Mouse (Mus musculus): ENCODE results near the gene Gm16253.

The Gm16253 gene

DNA sequence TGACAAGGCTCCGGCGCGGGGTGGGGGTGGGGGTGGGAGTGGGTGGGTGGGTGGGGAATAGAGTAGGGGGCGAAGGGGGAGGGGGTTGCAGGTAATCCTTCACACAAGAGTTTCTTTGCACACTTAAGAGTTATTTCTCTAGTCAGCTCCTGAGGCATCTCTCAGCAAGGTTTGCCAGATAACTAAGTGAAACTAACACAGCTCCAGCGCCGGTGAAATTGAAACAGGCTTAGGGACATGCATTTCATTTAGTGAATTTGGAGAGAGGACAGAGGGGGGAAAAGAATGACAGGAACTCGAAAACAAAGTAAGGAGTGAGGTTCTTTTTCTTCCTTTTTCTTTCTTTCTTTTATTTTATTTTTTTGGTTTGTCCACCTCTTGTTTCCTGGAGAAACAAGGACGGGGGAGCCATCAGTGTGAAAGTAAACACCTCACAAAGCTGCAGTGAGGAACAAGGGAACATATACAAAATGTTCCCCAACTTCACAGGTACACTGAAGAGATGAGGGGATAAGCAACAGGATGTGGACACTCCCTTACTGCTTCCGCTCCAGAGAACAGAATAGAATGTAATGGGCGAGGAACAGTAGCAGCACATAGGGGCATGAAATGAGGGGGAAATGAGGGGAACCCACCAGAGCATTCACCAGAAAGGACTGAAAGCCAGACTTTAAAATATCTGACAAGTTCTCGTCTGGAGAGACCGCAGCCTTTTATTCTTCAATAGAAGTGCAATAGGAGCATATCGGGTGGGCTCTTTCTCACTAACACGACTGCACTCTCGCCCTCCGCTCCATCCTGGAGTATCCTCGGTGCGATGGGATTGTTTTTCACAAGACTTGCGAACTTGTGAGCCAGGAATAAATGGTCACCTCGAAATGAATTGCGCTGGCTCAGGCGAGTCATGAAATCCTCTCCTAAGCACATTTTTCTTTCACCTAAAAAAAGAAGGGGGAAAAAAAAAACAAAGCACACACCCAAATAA lies 19.8 kb upstream of the Gm16253 start:
- in situ Hi-C loops (cut with MseI, MboI), result no loop called here

DNA sequence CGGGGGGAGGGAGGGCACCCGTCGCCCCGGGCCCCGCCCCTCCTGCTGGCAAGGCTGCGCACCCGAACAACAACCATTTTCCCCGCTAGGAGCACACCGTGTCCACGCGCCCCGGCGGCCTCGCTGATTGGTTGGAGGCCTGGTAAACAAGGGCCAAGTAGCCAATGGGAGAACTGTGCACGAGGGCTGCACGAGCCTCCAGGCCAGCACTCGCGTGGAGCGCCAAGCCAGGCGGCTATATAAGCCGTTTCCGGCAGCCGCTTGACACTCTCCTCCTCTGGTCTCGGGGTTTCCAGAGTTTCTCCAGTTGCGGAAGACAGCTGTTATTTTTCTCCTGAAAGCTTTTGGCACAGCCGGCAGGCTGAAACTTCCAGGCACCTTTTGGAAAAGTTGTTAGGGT lies 19.1 kb upstream of the Gm16253 start, which contains the start of gene Txnip:
Gene Txnip (plus strand): TSS at position 264 of the 400 bp plus-strand sequence.
- in situ Hi-C loops (cut with MseI, MboI), result no loop called here

DNA sequence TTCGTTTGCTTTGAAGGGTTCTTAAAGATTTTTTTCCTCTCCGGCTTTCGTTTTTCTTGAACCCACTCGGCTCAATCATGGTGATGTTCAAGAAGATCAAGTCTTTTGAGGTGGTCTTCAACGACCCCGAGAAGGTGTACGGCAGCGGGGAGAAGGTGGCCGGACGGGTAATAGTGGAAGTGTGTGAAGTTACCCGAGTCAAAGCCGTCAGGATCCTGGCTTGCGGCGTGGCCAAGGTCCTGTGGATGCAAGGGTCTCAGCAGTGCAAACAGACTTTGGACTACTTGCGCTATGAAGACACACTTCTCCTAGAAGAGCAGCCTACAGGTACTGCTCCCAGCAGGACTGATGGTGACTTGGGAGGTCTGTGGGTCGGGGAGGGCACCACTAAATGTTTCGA lies 18.6 kb upstream of the Gm16253 start:
- in situ Hi-C loops (cut with MseI, MboI), result no loop called here

DNA sequence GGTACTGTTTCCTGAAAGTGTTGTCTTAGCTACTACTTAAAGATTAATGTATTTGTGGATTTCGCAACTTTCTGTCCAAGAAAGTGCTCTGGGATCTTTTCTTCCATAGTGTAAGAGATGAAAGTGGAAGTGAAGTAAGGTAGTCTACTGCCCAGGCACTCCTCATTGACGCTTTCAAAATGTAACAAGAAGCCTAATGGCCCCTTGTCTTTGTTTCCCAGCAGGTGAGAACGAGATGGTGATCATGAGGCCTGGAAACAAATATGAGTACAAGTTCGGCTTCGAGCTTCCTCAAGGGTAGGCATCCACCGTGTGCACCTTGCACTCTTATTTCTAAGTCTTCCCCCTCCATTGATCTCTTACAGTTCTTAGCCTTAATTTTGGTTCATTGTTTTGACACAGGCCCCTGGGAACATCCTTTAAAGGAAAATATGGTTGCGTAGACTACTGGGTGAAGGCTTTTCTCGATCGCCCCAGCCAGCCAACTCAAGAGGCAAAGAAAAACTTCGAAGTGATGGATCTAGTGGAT lies 18.1 kb upstream of the Gm16253 start:
- in situ Hi-C loops (cut with MseI, MboI), result no loop called here

DNA sequence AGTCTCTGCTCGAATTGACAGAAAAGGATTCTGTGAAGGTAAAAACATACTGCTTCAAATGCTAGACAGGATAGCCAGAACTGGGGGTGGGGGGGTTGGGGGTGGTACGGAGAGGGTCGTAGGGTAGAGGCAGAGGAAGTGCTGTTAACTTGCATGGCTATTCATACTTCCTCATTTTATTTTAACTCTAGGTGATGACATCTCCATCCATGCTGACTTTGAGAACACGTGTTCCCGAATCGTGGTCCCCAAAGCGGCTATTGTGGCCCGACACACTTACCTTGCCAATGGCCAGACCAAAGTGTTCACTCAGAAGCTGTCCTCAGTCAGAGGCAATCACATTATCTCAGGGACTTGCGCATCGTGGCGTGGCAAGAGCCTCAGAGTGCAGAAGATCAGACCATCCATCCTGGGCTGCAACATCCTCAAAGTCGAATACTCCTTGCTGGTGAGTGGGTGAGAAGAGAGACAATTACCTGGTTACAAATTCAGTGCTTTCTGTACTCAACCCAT lies 17.3 kb upstream of the Gm16253 start:
- in situ Hi-C loops (cut with MseI, MboI), result no loop called here

DNA sequence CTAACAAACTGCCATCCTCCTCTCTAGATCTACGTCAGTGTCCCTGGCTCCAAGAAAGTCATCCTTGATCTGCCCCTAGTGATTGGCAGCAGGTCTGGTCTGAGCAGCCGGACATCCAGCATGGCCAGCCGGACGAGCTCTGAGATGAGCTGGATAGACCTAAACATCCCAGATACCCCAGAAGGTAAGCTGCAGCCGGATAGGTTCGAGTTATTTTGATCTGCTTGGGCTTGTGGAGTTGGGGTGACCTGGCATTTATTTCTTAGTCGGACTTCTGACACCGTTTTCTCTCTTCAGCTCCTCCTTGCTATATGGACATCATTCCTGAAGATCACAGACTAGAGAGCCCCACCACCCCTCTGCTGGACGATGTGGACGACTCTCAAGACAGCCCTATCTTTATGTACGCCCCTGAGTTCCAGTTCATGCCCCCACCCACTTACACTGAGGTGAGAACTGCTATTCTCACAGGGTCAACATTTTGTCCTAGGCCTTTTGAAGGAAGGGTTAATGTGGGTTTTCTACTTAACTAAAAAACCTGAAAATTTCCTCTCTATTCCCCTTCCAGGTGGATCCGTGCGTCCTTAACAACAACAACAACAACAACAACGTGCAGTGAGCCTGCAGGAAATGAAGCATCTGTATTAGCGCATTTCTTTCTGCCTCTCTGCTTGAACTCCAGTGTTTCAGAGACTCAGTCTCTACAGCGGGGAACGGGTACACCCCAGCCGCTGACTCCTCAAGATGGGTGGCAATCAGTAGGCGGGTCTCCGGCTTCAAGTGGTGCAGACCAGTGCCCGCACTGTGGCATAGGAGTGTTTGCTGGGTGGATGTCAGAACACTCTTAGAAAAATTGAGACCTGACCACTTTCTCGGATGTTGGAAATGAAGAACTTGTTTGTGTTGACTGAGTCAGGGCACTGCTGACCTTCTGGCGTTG lies 16.6 kb upstream of the Gm16253 start:
- in situ Hi-C loops (cut with MseI, MboI), result no loop called here

DNA sequence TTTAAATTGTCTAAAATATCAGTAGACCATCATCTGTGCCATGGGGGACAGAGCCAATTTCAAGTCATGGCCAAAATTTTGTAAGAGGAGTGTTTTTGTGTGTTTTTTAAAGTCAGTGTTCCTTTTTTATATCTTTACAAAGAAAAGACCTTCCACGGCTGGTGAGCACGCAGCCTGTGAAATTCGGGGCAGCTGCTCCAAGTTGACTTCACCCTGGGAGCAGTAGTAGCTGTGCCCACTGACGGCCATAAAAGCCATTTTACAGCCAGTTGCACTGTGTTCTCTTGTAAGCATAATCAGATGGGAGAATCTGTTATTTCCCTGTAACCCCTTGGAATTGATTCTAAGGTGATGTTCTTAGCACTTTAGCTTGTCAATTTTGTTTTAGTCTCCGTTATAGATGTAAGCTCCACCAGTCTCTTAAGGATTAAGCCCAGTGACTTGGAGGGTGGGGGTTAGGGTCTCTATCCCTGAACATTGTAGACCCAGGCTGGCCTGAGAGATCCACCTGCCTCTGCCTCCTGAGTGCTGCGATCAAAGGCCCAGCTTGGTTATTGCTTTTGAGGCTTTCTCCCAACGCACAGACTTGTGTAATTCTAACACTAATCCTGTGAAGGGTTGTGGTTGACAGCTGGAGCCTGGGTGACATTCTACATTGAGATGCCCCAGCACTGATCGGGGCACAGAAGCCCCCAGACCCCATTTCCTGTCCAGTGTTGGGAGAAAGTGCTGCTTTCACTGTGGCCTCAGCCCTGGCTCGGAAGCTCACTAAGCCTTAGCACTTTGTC lies 15.7 kb upstream of the Gm16253 start:
- in situ Hi-C loops (cut with MseI, MboI), result no loop called here

DNA sequence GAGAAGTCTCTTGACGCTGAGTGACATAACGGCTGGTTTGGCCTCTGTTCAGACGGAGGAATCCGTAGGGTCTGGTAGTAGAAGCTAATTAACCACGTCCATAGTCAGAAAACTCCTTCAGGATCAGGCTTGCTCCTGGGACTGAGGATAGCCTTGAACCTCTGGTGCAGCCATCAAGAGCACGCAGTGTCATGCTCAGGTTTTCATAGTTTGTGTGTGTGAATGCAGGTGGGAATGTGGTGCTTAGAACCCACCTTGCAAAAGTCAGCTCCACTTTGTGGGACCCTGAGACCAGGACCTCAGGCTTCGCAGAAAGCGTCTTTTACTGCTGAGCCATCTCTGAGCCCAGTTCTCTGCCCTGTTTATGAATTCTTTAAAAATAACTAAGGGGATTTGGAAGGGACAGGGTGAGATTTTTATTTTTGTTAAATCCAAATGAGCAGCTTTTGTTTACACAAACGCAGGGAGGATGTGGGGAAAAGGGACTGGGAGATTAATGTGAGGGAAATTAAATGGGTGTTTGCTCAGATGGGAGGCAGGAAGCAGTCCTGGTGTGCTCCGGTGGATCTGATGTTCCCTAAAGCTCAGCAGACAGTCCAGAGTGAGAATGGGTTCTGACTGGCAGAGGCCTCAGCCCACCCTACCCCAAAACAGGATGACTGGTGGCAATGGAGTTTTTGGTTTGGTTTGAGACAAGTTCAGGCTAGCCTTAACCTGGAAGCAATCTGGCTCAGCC lies 14.7 kb upstream of the Gm16253 start:
- in situ Hi-C loops (cut with MseI, MboI), result no loop called here

DNA sequence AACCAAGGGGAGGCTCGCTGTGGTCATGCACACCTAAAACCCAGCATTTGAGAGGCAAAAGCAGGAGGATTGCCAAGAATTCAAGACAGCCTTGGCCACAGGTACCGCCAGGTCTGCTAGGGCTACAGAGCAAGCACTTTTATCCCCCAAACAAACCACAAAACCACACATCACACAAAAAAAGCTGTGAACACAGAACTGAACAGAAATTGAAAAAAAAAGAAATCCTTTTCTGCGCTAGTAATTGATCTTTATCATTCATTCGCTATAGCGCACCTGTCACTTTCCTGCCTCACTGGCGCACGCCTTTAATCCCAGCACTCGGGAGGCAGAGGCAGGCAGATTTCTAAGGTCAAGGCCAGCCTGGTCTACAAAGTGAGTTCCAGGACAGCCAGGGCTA lies 13.5 kb upstream of the Gm16253 start:
- in situ Hi-C loops (cut with MseI, MboI), result no loop called here

DNA sequence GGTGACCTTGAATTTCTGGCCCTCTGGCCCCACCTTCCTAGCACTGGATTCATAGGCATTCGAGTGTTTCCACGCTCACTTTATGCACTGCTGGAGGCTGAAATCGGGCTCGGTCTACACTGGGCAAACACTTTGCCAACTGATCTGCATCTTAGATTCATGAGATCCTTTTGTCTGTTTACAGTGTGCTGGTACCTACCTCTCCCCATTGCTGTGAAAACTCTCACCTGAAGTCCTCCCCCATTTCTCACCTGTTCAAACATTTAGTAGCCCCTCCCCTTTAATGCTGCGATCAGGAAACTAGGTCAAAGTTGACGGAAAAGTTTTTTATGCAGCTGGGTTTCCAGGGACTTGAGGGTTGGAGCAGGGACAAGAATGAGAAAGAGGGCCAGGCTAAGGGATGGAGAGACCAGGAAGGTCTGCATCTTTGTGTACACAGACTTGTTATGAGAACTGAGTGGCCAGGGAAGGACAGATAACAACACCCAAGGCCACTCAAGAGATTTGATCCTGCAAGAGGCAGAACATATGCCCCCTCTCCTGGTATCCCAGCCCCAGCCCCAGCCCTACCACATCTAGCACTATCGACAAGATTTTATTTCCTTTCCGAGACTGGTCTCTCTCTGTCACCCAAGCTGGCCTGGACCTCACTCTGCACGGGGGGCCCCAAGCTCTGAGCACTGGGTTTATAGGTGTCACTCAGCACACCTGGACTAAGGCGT lies 12.7 kb upstream of the Gm16253 start:
- in situ Hi-C loops (cut with MseI, MboI), result no loop called here

DNA sequence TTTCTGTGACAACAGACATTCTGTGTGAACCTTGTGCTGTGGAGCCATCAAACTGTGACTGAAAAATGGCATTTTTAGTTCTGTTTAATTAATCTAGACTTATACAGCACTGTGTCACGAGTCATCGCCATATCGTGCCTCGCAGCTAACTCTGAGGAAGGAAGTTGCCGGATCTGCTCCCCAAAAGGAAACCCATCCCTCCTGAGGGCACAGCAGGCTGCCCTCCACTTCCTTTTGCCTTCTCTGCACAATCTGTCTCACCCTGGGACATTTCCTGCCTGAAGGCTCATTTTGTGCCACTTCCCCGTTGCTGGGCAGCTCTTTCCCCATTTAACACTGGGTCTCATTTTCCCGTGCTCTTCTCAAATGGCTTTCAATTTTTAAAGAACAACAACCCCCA lies 12.2 kb upstream of the Gm16253 start:
- in situ Hi-C loops (cut with MseI, MboI), result no loop called here

DNA sequence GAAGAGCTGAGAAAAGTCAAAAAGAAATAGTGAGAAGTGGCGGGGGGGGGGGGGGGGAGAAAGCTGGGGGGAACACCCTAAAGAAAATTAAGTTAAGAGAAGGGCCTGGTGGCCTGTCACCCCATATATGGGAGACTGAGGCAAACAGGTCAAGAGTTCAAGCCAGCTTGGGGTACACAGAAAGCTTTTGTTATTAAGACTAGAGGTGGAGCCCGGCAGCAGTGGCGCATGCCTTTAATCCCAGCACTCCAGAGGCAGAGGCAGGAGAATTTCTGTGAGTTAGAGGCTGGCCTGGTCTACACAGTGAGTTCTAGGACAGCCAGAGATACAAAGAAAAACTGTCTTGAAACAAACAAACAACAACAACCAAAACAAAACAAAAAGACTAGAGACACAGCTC lies 11.7 kb upstream of the Gm16253 start:
- in situ Hi-C loops (cut with MseI, MboI), result no loop called here

DNA sequence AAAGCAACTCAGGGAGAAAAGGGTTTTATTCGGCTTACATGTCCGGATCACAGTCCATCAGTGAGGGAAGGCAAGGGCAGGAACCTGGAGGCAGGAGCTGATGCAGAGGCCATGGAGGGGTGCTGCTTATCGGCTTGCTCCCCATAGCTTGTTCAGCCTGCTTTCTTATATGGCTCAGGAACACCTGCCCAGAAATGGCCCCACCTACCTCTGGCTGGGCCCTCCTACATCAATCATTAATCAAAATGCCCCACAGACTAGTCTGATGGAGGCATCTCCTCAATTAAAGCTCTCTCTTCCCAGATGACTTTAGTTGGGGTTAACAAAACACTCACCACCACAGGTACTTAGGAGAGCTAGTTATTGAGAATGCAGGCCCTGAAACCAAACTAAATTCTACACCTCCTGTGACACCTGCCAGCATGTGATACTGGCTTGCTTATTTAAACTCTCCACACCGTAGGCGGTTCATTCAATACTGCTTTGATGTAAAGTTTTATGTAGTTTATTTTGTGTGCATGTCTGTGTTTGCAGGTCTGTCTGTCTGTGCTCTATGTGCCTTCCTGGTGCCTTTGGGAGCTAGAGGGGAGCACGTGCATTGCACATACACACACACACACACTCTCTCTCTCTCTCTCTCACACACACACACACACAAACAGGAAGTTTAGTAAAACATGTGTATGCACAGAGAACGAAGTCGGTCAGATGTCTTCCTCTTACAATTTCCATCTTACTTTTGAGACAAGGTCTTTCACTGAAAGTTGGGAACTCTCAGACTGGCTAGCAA lies 9.9 kb upstream of the Gm16253 start:
- in situ Hi-C loops (cut with MseI, MboI), result no loop called here

DNA sequence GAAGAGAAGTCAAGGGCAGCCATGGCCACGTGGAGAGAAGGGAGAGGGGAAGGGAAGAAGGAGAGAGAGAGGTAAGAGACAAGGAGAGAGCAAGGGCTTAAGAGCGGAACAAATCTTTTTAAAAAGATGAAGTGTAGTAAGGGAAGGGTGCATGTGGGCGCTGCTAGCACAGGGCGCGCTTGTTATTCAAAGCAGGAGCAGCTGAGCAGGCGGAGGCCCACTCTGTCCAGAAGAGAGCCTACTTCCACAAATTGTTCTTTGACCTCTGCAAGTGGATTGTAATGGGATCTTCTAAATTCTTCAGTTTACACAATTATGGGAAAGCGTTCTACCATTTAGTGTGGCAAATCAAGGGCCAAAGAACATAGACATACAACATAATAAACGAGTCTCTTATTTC lies 8.2 kb upstream of the Gm16253 start:
- in situ Hi-C loops (cut with MseI, MboI), result no loop called here

DNA sequence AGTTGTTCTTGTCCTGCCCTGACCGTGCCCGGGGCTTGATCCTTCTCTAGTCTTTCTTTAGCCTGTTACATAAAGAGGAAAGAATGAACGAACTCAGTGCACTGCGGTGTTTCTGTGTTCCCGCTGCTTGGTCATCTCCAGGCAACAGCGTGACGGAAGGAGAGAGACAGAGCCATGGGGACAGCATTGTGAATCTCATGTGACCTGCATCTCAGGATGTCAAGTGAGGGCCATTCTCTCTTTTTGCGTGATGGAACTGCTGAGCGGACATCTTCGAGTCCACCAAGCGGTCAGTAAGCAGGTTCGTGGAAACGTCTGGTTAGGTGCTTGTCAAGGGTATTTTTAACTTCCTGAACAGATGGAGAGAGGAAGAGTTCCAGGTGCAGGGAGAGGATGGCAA lies 7.3 kb upstream of the Gm16253 start:
- in situ Hi-C loops (cut with MseI, MboI), result no loop called here

DNA sequence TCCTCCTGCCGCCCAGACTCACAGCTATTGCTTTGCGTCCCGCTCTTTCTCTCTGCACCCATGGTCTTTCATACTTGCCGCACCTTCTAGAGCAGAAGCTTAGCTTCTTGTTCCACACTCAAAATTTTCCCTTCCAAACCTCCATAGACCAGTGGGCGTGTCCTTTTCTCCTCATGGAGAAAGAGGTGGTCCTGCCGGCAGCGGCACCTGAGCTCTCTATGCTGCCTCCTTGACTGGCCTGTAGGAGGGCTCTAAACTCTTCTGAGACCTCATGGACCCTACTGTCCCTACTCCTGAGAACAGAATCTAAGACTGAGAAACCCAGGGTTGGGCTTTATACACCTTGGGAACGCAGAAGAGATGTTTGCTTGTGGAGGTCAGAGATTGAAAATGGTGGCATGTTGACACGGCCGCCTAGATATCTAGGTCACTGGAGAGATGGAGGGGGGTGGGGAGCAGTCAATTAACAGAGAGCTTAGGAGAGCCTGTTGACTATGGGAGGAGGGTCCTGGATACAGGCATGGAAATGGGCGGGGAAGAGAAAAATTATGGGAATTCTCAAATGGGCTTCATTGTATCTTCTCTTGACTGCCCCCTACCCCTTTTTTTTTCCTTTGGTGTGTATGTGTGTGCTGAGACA lies 6.7 kb upstream of the Gm16253 start:
- in situ Hi-C loops (cut with MseI, MboI), result no loop called here

DNA sequence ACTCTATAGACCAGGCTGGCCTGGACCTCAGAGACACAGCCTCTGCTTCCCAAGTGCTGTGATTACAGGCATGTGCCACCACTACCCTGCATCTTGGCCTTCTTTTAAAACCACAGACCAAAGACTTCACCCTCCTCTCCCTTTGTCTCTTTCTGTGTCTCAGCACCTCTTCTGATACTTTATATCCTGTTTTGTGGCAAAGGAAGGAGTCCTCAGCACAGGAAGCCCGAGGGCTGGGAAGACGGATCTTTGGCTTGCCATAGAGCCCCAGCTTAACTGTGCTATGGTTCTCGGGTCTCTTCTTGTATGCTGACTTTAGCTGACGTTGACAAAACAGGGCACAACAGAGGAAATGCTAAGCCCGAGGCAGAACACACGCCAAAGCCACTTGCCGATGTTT lies 6.1 kb upstream of the Gm16253 start:
- in situ Hi-C loops (cut with MseI, MboI), result no loop called here

DNA sequence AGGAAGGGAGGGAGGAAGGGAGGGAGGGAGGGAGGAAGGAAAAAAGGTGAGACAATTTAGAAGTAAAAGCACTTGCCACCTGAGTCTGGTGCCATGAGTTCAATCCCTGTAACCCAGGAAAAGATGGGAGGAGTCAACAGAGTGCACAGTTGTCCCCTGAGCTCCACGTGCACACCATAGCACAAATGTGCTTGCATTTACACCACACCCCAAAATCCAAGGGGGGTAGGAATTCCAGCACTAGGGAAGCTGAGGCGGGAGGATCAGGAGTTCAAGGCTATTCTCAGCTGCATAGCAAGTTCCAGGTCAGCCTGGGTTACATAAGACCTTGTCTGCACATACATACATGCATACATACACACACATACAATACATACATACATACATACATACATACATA lies 5.4 kb upstream of the Gm16253 start:
- in situ Hi-C loops (cut with MseI, MboI), result no loop called here

Data from mouse trophoblast stem cell (cell line).